Mouse (Mus musculus) cortical plate, adult 2 months (tissue): Measurements from ENCODE around the gene Gemin7. TPM values are rescaled to one million over a fixed set of nuclear protein-coding genes. Genes with fewer than 3 reads are reported as not detected.

Experiments used
- H3K27ac ChIP-seq: fragments of 200-500 bp; 2 replicates; pipeline ENCODE4 v1.5.1; 2012; ENCODE audit warnings: low read length, control low read depth, inconsistent platforms; ENCODE audit not compliant: insufficient read depth
- H3K4me1 ChIP-seq: fragments of 200-500 bp; 2 replicates; pipeline ENCODE4 v1.6.1; 2011; ENCODE audit warnings: low read length; ENCODE audit not compliant: control insufficient read depth, insufficient read depth
- H3K4me3 ChIP-seq: fragments of 200-500 bp; 2 replicates; pipeline ENCODE4 v1.5.1; 2011; ENCODE audit warnings: mild to moderate bottlenecking, low read length, control low read depth; ENCODE audit not compliant: insufficient read depth
- CTCF ChIP-seq: fragments of 200-500 bp; IDR thresholded peaks from 2 replicates; pipeline ENCODE4 v1.5.1; 2011; ENCODE audit warnings: mild to moderate bottlenecking, control low read depth, low read length; ENCODE audit not compliant: insufficient read depth; ENCODE audit errors: extremely low read depth
- POLR2A ChIP-seq: fragments of 200-500 bp; IDR thresholded peaks from 2 replicates; pipeline ENCODE4 v1.6.1; 2011; ENCODE audit warnings: mild to moderate bottlenecking, low read length, control low read depth; ENCODE audit not compliant: insufficient read depth; ENCODE audit errors: extremely low read depth
- polyA plus RNA-seq: library from polyadenylated mRNA; depleted of rRNA; stranded (reverse); fragments of >200 nt; gene quantifications from 2 replicates; pipeline ENCODE4 v1.2.3, GENCODE M21; 2012

The Gemin7 gene
- polyA plus RNA-seq, 1 experiment = 54.2 TPM

DNA sequence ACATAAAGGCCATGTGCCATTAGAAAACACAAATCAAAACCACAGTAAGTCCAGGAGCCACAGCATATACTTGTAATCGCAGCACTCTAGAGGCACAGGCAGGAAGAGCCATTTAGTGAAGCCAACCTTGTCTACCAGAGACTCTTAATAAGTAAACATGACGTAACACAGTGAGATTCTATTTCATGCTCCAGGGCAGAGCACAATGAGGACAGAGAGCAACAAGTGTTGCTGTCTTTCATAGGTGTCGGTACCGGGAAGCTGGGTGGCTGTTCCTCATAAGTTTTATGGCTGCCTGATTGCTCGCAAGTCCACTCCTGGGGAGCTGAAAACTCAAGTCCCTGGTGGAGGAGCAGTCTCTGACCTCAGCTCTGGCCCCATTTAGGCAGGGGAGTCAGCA, 25.8 kb downstream of the Gemin7 start:
- peaks cover 20% of the 10 kb centered on the region for H3K4me1 ChIP-seq
- no peak overlapping the region for H3K4me3 ChIP-seq
- H3K27ac ChIP-seq = no peak overlapping the region
- TF ChIP-seq CTCF (no peak), POLR2A (no peak)

DNA sequence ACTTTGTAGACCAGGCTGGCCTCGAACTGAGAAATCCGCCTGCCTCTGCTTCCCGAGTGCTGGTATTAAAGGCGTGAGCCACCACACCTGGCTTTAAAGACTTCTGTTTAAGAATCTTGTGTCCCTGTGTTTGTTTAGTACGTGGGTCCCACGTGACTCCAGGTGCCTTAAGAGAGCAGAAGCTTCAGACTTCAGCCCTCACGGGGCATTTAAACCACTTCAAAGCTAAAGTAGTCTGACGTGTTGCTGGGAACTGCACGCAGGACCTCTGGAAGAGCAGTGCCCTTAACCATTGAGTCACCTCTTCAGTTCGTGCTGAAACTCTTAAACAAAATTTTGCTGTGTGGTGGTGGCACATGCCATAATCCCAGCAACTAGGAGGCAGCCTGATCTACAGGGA, 28.0 kb downstream of the Gemin7 start:
- Histone ChIP-seq H3K4me1 (peaks cover 19% of the 10 kb centered on the region), H3K27ac (no peak overlapping the region), H3K4me3 (no peak overlapping the region)
- no peak for TF ChIP-seq CTCF
- TF ChIP-seq POLR2A = no peak

DNA sequence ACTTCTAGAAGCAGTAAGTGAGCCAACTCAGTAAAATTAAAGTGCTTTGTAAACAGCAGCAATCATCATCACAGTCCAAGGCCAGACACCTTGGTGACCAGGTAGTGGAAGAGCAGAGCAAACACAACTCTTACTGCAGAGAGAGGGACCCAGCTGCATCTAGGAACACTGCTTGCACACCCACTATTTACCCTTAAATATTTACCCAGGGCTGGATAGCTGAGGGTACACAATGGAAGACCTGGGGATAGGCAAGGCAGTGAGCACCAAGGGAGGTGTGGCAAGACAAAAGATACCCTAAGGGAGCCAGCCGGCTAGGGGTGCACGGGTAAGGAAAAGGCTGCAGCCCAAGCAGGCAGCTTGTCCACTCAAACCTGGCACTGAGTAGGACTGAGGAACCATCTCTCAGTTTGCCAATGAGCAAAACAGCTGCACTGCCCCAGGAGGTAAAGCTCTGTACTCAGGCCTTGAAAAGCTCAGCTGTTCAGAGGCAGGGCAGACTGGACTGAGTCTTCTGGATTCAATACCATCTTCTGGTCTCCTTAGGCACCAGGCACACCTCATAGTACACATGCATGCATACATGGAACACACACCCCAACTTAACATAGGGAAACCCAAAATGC, 29.9 kb downstream of the Gemin7 start:
- TF ChIP-seq CTCF (no peak), POLR2A (no peak)
- Histone ChIP-seq H3K4me3 (no peak overlapping the region), H3K4me1 (peaks cover 12% of the 10 kb centered on the region)

DNA sequence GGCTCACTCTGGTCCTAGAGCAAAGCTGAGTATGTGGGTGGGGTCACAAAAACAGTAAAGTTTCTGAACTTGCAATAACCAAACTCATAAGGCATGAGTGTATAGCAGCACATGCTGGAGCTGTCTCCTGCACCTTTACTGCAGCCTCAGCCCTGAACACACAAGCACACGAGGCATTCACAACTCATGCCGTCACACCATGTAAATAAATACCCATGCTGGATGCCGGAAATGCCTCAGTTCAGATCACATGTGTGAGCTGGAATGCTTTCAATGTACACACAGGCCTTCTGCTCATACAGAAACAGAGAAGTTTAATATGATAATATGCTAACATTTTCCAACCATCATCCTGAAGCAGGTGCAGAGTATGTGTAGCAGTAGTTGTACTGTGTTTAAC, 31.4 kb downstream of the Gemin7 start:
- H3K4me1 ChIP-seq = peaks cover 13% of the 10 kb centered on the region
- TF ChIP-seq POLR2A = no peak
- TF ChIP-seq CTCF = no peak
- no peak overlapping the region for H3K27ac ChIP-seq
- no peak overlapping the region for H3K4me3 ChIP-seq

More for the DNA sequence above, 29.9 kb downstream of the Gemin7 start:
- H3K27ac ChIP-seq = no peak overlapping the region

DNA sequence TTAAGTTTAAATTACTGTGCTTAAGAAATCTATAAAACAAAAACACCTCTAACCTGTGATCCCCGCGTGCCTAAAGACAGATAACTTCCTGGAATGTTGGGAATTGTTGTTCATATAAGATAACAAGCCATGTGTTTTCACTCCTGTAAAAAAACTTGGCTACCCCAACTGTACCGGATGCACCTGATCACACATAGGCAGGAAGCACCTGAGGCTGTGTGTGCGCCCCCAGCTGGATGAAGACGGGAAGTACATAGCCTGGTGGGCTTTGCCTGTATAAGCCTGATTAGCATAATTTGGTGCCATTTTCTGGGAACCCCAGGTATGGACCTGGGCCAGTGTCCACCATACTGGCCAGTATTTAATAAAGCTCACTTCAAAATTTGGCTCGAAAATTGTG, 33.8 kb downstream of the Gemin7 start:
- no peak for TF ChIP-seq POLR2A
- peak; percentile 26 for TF ChIP-seq CTCF
- Histone ChIP-seq H3K4me3 (no peak overlapping the region), H3K4me1 (peaks cover 13% of the 10 kb centered on the region), H3K27ac (no peak overlapping the region)

DNA sequence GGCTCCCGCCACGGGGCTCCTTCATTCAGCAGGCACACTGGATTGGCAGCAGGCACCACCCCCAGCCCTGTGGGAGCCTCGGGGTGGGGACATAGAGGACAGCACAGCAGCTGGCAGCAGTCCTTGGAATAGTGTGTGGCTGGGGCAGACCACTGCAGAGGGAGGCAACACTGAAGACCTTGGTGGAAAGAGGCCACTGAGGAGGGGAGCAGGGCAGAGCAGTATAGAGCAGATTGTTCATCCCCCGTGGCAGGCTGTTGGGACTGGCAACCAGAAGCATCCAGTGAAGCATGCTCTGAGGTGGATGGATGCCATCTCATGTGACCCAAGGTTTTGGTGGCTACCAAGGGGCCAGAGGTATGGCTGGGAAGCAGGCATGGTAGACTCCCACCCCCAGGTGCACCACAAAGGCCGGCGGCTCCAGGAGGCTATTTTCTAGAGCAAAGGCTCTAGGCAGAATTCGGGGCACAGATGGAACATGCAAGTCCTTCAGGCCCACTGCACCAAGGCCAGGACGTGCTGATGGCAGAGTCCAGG, 35.2 kb downstream of the Gemin7 start:
- no peak overlapping the region for H3K27ac ChIP-seq
- TF ChIP-seq CTCF (no peak), POLR2A (no peak)
- H3K4me1 ChIP-seq = peaks cover 13% of the 10 kb centered on the region
- no peak overlapping the region for H3K4me3 ChIP-seq

DNA sequence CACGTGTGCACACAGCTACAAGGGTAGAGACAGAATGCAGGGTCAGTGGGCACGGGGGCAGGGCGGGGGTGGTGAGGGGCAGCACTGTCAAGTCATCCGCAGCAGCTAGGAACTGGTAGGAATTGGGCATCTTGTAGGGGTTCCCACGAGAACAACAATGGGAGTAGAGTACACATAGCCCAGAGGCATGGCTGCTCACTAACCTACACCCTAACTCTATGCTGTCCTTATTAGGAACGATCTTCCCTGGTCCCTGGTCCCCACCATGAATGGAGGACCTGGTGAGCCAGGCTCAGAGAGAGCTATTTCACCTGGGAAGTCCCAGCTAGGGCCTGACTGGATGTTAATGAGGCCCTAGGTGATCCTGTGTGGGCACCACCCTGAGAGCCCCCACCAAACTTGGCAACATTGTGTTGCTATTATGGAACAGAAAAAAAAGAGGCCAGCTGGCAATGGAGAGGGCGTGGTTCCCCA, 35.7 kb downstream of the Gemin7 start:
- Histone ChIP-seq H3K4me1 (peaks cover 11% of the 10 kb centered on the region), H3K4me3 (no peak overlapping the region), H3K27ac (no peak overlapping the region)
- TF ChIP-seq POLR2A (no peak), CTCF (no peak)

DNA sequence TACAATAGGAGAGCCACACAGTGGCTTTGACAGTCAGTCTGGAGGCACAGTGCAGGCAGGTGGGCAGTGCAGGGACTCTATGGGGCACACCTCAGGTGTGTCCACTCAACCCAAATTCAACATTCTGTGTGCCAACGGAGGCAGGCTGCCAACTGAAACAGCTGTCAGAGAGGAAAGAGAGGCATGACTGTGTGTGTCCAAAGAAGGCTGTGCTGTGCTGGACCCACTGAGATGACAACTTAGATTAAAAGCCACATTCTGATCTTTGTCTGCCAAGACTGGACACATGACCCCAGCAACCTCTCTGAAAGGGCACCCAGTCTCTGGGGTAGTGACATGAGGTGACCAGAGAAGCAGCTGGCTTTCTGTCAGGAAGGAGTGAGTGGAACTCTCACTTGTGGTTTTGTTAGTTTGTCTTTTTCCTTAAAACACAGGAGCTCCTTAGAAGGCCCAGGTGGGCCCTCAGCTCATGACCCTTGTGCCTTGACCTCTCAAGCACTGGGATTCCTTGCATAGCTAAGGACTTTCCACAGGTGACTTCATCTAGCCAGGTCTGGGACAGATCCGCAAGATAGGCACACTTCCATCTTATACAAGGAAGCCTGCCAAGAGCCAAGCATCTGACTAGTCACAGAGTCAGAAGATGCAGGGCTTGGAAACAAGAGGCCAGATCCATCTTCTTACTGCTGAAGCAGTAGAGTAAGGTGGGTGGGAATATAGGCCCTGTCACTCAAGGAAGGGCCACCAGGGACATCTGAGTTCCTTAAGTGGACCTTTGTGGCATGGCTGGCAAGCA, 36.4 kb downstream of the Gemin7 start:
- H3K27ac ChIP-seq = no peak overlapping the region

DNA sequence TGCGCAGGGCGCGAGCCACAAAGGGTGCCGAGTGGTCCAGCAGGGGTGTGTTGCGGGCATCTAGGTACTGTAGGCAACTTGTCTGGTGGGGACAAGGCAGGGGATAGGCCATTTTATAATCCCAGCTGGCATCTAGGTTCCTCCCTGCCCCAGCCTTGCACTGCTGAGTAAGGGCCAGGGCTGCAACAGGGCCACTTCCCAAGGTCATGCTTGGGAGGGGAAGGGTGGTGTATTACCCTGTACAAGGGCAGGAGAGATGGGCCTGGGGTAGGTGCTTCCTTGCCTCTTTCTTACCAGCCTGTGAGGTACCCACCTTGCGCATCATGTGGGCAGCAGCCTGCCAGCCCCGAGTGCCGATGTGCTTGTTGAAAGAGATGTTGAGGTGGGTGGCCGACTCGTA, 42.7 kb downstream of the Gemin7 start:
- Histone ChIP-seq H3K4me1 (no peaks in the 10 kb centered on the region), H3K4me3 (no peak overlapping the region), H3K27ac (no peak overlapping the region)
- no peak for TF ChIP-seq CTCF
- no peak for TF ChIP-seq POLR2A

More for the DNA sequence above, 36.4 kb downstream of the Gemin7 start:
- no peak for TF ChIP-seq POLR2A
- Histone ChIP-seq H3K4me3 (no peak overlapping the region), H3K4me1 (peaks cover 8% of the 10 kb centered on the region)

DNA sequence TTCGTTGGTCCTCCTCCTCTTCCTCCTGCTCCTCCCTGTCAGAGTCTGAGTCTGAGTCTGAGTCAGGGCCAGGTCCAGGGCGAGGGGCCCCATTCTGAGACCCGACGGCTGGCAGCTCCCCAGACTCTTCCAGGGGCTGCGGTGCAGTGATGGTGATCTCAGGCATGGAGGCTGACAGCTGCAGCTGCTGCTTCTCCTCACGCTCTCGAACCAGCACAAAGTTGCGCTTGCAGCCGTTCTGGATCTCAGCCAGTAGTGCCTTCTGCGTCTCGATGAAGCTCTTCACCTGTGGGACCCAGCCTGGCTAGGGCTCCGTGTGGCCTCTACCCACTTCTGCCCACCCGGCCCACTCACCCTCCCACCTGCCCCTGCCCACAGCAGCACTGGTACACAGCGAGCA, 45.2 kb downstream of the Gemin7 start:
- H3K4me3 ChIP-seq = no peak overlapping the region
- H3K4me1 ChIP-seq = no peaks in the 10 kb centered on the region
- no peak overlapping the region for H3K27ac ChIP-seq
- TF ChIP-seq CTCF (no peak), POLR2A (no peak)
